Comparison of ENCODE assay signal across 10 mouse cellular contexts in the genomic region with DNA sequence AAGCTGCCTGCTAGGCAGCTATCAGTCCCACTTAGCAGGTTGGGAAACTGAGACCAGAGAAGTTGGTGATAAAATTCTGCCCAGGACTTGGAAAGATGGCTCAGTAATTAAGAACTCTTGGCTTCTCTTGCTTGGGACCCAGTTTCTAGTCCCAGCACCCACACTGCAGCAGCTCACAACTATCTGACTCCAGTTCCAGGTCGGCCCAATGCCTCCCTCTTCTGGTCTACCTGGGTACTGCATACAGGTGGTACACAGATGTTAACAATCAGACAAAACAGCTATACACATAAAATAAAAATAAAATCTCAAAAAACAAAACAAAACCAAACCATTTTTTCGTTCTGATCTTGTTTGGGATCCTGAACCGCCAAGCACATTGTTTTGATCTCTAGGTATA. TPM values are rescaled to one million over a fixed set of nuclear protein-coding genes. Genes with fewer than 3 reads are reported as not detected.
A peak's percentile ranks its signal among the peaks of the same experiment; 100 is the strongest.
DNase-seq lines count a peak whose midpoint lies in the region; ATAC-seq and TF ChIP-seq lines count a peak whose summit lies in the region.
"Had no signal": no experiment of that assay in that cellular context is flagged by ENCODE, and none has a peak within 500 bp of the region (broad histone marks: within the 10 kb centered on the region; RNA-seq: fewer than 3 reads in every experiment).

No protein-coding gene starts in this region.

- peak; percentile 94 for TF ChIP-seq RAD21 in MEL (IDR thresholded peaks at IDR 0.05; ENCODE audit: low read depth, low read length)

- H3K36me3 ChIP-seq in kidney, postnatal 0 days (ENCODE audit: insufficient read depth, low read length): peaks cover 19% of the 10 kb centered on the region
- peaks cover 35% of the 10 kb centered on the region for H3K36me3 ChIP-seq in kidney, embryonic 16.5 days (ENCODE audit: insufficient read depth, low read length)
- peaks cover 0 to 5% of the 10 kb centered on the region in 2 experiments; a peak in 2 of 4 replicates for H3K36me3 ChIP-seq in MEL (ENCODE audit: control insufficient read depth in 1 of 2, insufficient read depth in 2 of 2, low read length in 2 of 2)

- intact Hi-C loops in left cerebral cortex, postnatal 36 days (cut with DNase I): no loop called here

- no peaks in the 10 kb centered on the region for H3K79me2 ChIP-seq in MEL (ENCODE audit: control insufficient read depth, insufficient read depth, low read length, poor library complexity)

- no peaks in the 10 kb centered on the region for H3K9me3 ChIP-seq in kidney, postnatal 0 days (replicated peaks; ENCODE audit: low read length)
- no peaks in the 10 kb centered on the region for H3K9me3 ChIP-seq in kidney, embryonic 16.5 days (ENCODE audit: low read length)
- no peaks in the 10 kb centered on the region for H3K9me3 ChIP-seq in MEL (replicated peaks; ENCODE audit: insufficient read depth, low read length)
- H3K9me3 ChIP-seq: embryonic facial prominence, embryonic 12.5 days; limb, embryonic 12.5 days had no signal

- no peaks in the 10 kb centered on the region for H3K27me3 ChIP-seq in kidney, postnatal 0 days (ENCODE audit: insufficient read depth, low read length)
- H3K27me3 ChIP-seq in kidney, embryonic 16.5 days (ENCODE audit: insufficient read depth, low read length): no peaks in the 10 kb centered on the region
- H3K27me3 ChIP-seq in MEL (ENCODE audit: control insufficient read depth in 1 of 2, insufficient read depth in 2 of 2, low read length in 2 of 2): no peaks in the 10 kb centered on the region
- H3K27me3 ChIP-seq: embryonic facial prominence, embryonic 12.5 days; limb, embryonic 12.5 days had no signal

- TF ChIP-seq POLR2A in MEL (IDR thresholded peaks at IDR 0.05; ENCODE audit: control insufficient read depth in 1 of 2, insufficient read depth in 1 of 2, low read depth in 1 of 2, low read length in 2 of 2, poor library complexity in 1 of 2): no peak

- peak; percentile 62 for TF ChIP-seq CTCF in kidney, postnatal 0 days (IDR thresholded peaks at IDR 0.05; ENCODE audit: low read depth)
- TF ChIP-seq CTCF in MEL (IDR thresholded peaks at IDR 0.05 in 2 of 3, conservative IDR thresholded peaks at IDR 0.05 in 1 of 3; ENCODE audit: control insufficient read depth in 1 of 3, insufficient read depth in 1 of 3, low read depth in 2 of 3, low read length in 3 of 3, poor library complexity in 1 of 3, severe bottlenecking in 1 of 3): peak; percentile 83 to 94 (median 92)

- no peak overlapping the region for H3K4me2 ChIP-seq in kidney, postnatal 0 days (ENCODE audit: low read length)
- no peak overlapping the region for H3K4me2 ChIP-seq in kidney, embryonic 16.5 days (replicated peaks; ENCODE audit: low read depth, low read length)
- H3K4me2 ChIP-seq: embryonic facial prominence, embryonic 12.5 days; limb, embryonic 12.5 days had no signal

- TF ChIP-seq EP300 in MEL (IDR thresholded peaks at IDR 0.05; ENCODE audit: low read depth in 1 of 2, low read length in 2 of 2): no peak

- 67% methylated on average over 3 of the region's 3 CpGs for WGBS in kidney, postnatal 0 days
- WGBS in kidney, embryonic 16.5 days: 62% methylated on average over 3 of the region's 3 CpGs

- no peak for DNase-seq in kidney, postnatal 0 days (ENCODE audit: low spot score)
- DNase-seq in MEL (ENCODE audit: low read depth, low spot score): peak; percentile 76
- peak; percentile 58 for DNase-seq in kidney, postnatal 10 days
- peak; percentile 31 to 57 for DNase-seq in spleen, postnatal 14 days (ENCODE audit: low spot score in 2 of 2)
- DNase-seq in gastrocnemius, postnatal 10 days: no peak
- no peak for DNase-seq in urinary bladder, postnatal 10 days (ENCODE audit: low spot score)
- DNase-seq in left cerebral cortex, postnatal 36 days (ENCODE audit: low spot score in 2 of 2): no peak

- H3K4me1 ChIP-seq in kidney, postnatal 0 days (replicated peaks; ENCODE audit: insufficient read depth, low read length): no peaks in the 10 kb centered on the region
- H3K4me1 ChIP-seq in kidney, embryonic 16.5 days (ENCODE audit: insufficient read depth, low read length): no peaks in the 10 kb centered on the region
- peaks cover 3 to 9% of the 10 kb centered on the region in 2 experiments for H3K4me1 ChIP-seq in MEL (ENCODE audit: control insufficient read depth in 1 of 2, insufficient read depth in 2 of 2, low read length in 2 of 2)
- H3K4me1 ChIP-seq: embryonic facial prominence, embryonic 12.5 days; limb, embryonic 12.5 days had no signal

- H3K4me3 ChIP-seq in kidney, postnatal 0 days (replicated peaks; ENCODE audit: low read depth, low read length): no peak overlapping the region
- H3K4me3 ChIP-seq in kidney, embryonic 16.5 days (ENCODE audit: low read length): no peak overlapping the region
- no peak overlapping the region for H3K4me3 ChIP-seq in MEL (ENCODE audit: control insufficient read depth in 1 of 2, insufficient read depth in 1 of 2, low read depth in 2 of 2, low read length in 2 of 2)
- H3K4me3 ChIP-seq: embryonic facial prominence, embryonic 12.5 days; limb, embryonic 12.5 days had no signal

- no peak for ATAC-seq in kidney, postnatal 0 days (replicated peaks; ENCODE audit: low FRiP score, low read depth)
- no peak for ATAC-seq in kidney, embryonic 16.5 days (ENCODE audit: low FRiP score, low TSS enrichment)

- no peak overlapping the region for H3K27ac ChIP-seq in kidney, postnatal 0 days
- no peak overlapping the region for H3K27ac ChIP-seq in kidney, embryonic 16.5 days (ENCODE audit: low read length)
- no peak overlapping the region for H3K27ac ChIP-seq in MEL (ENCODE audit: control insufficient read depth, low read depth, low read length)
- H3K27ac ChIP-seq: embryonic facial prominence, embryonic 12.5 days; limb, embryonic 12.5 days had no signal

- H3K9ac ChIP-seq in kidney, postnatal 0 days (ENCODE audit: low read depth, low read length): no peak overlapping the region
- H3K9ac ChIP-seq in kidney, embryonic 16.5 days (replicated peaks; ENCODE audit: low read length): no peak overlapping the region
- no peak overlapping the region for H3K9ac ChIP-seq in MEL (ENCODE audit: control insufficient read depth, low read depth, low read length, poor library complexity, severe bottlenecking)
- H3K9ac ChIP-seq: embryonic facial prominence, embryonic 12.5 days; limb, embryonic 12.5 days had no signal

TF ChIP-seq in MEL, 35 proteins besides CTCF, POLR2A, EP300 and RAD21:
- TF ChIP-seq ZC3H11A (IDR thresholded peaks at IDR 0.05; ENCODE audit: low read depth, low read length): peak; percentile 75
- no peak for TF ChIP-seq ZNF384 (IDR thresholded peaks at IDR 0.05; ENCODE audit: low read depth, low read length)
- peak; percentile 85 for TF ChIP-seq SMC3 (IDR thresholded peaks at IDR 0.05; ENCODE audit: low read depth, low read length)
- TF ChIP-seq TBP (IDR thresholded peaks at IDR 0.05; ENCODE audit: low read depth, low read length): no peak
- no peak for TF ChIP-seq MXI1 (IDR thresholded peaks at IDR 0.05; ENCODE audit: low read depth, low read length)
- TF ChIP-seq JUND (IDR thresholded peaks at IDR 0.05; ENCODE audit: low read depth, low read length): 0 out of 2 replicates have a peak, but pooled peaks have one; percentile 18

RNA-seq across cellular contexts. Expression of a gene that starts 10.3 kb away (rescaled TPM):
- polyA plus RNA-seq in kidney, postnatal 0 days (2015; fragmentation: Nextera tagmentation; extraction: Ambion mirVana): 16.6 and 19.0 TPM in 2 replicates
- 27.3 and 28.2 TPM in 2 replicates for polyA plus RNA-seq in kidney, embryonic 16.5 days (2015; fragmentation: Nextera tagmentation; extraction: Ambion mirVana)
- 3.4 and 4.4 TPM in 2 replicates for total RNA-seq in MEL (2012; rRNA removed)
- polyA plus RNA-seq in MEL (2012; ENCODE audit: insufficient read depth in 1 of 2, insufficient read length in 2 of 2, low read depth in 1 of 2, low replicate concordance in 2 of 2, missing spikeins in 1 of 2): 10 to 100 TPM in 1 of 2 experiments, not detected in 1; 14.1 TPM
- 1 to 10 TPM; 5.2 to 6.3 TPM for total RNA-seq in gastrocnemius, postnatal 10 days (2021)
- 10 to 100 TPM; 49.7 to 52.3 TPM for total RNA-seq in left cerebral cortex, postnatal 36 days (2021)

RNA-seq across cellular contexts. Expression of a gene that starts 26.3 kb away (rescaled TPM):
- 14.1 and 16.1 TPM in 2 replicates for polyA plus RNA-seq in kidney, postnatal 0 days (2015; fragmentation: Nextera tagmentation; extraction: Ambion mirVana)
- polyA plus RNA-seq in kidney, embryonic 16.5 days (2015; fragmentation: Nextera tagmentation; extraction: Ambion mirVana): 11.7 and 11.9 TPM in 2 replicates
- total RNA-seq in MEL (2012; rRNA removed): 5.1 and 7.6 TPM in 2 replicates
- polyA plus RNA-seq in MEL (2012; ENCODE audit: insufficient read depth in 1 of 2, insufficient read length in 2 of 2, low read depth in 1 of 2, low replicate concordance in 2 of 2, missing spikeins in 1 of 2): 10 to 100 TPM in 1 of 2 experiments, not detected in 1; 10.2 TPM
- total RNA-seq in gastrocnemius, postnatal 10 days (2021): 1 to 10 TPM; 2.0 to 3.3 TPM
- not detected for total RNA-seq in left cerebral cortex, postnatal 36 days (2021)

RNA-seq across cellular contexts. Expression of a gene that starts 35.9 kb away (rescaled TPM):
- polyA plus RNA-seq in kidney, postnatal 0 days (2015; fragmentation: Nextera tagmentation; extraction: Ambion mirVana): 61.3 and 68.5 TPM in 2 replicates
- polyA plus RNA-seq in kidney, embryonic 16.5 days (2015; fragmentation: Nextera tagmentation; extraction: Ambion mirVana): 85.4 and 92.0 TPM in 2 replicates
- 58.7 and 64.7 TPM in 2 replicates for total RNA-seq in MEL (2012; rRNA removed)
- polyA plus RNA-seq in MEL (2012; ENCODE audit: insufficient read depth in 1 of 2, insufficient read length in 2 of 2, low read depth in 1 of 2, low replicate concordance in 2 of 2, missing spikeins in 1 of 2): 100 to 1,000 TPM; 103 to 425 TPM
- total RNA-seq in gastrocnemius, postnatal 10 days (2021): 10 to 100 TPM; 42.8 to 44.4 TPM
- 100 to 1,000 TPM in 1 of 2 experiments, 10 to 100 TPM in 1; 88.9 to 102 TPM for total RNA-seq in left cerebral cortex, postnatal 36 days (2021)

Comparison
In these comparisons a context has a peak if more than half of its experiments do, and no peak if none do; other contexts are left out.
1. DNase-seq: peak in MEL (single experiment), kidney, postnatal 10 days (single experiment) and spleen, postnatal 14 days (2 of 2); none in kidney, postnatal 0 days (single experiment), gastrocnemius, postnatal 10 days (single experiment), urinary bladder, postnatal 10 days (single experiment) and left cerebral cortex, postnatal 36 days (0 of 2).